Mouse (Mus musculus): Measurements from ENCODE around the gene Lgsn.

DNA sequence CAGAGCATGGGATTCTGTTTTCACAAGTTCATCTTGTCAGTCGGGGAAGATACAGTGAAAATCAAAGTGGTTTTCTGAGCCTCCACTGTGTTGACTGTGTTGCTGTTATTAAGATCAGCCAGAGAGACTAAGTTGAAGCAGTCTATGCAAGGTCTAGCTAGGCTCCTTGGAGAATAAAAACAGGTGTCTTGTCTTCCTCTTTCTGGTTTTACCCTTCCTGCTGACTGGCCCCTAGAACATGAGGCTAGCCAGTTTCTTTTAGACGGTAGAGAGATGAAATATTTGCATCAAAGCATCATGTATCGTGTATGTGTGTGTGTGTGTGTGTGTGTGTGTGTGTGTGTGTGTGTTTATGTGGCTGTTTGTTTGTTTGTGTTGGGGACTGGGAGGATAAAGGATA, 29.6 kb downstream of the Lgsn start:
- TF ChIP-seq CTCF (IDR thresholded peaks at IDR 0.05; ENCODE audit: control insufficient read depth, insufficient read depth, insufficient read length) (no peak), USF1 (IDR thresholded peaks at IDR 0.05; ENCODE audit: low read depth) (no peak), MAX (IDR thresholded peaks at IDR 0.05) (no peak), MYOG (IDR thresholded peaks at IDR 0.05; ENCODE audit: control insufficient read depth, extremely low read depth, insufficient read length) (no peak)

All from C2C12 (cell line).